Mouse (Mus musculus): Measurements from ENCODE around the gene Zfp617.

DNA sequence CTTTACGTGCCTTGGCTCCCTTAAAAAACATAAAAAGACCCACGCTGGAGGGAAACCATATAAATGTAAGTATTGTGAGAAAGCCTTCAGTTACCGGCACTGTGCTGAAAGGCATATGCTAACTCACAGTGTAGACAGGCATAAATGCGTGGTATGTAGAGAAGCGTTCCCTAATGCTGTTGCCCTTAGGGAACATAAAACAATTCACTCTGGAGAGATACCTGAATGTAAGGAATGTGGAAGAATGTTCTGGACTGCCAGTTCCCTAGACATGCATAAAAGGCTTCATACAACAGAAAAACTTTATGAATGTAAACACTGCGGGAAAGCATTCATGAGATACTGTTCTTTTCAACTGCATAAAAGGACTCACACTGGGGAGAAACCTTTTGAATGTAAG is 59.7 kb downstream of the Zfp617 start:
- no peak for TF ChIP-seq POLR2A (IDR thresholded peaks at IDR 0.05; ENCODE audit: extremely low read depth, insufficient read depth, low read length)
- TF ChIP-seq CTCF (IDR thresholded peaks at IDR 0.05; ENCODE audit: low read depth, low read length) = no peak

Measured in liver, adult 2 months (tissue).